Mouse (Mus musculus): ENCODE data around the gene Shh. TPM values are rescaled to one million over a fixed set of nuclear protein-coding genes. Genes with fewer than 3 reads are reported as not detected.

Shh gene
- polyA plus RNA-seq, 1 experiment from 2014 or later = 0.80 TPM

DNA sequence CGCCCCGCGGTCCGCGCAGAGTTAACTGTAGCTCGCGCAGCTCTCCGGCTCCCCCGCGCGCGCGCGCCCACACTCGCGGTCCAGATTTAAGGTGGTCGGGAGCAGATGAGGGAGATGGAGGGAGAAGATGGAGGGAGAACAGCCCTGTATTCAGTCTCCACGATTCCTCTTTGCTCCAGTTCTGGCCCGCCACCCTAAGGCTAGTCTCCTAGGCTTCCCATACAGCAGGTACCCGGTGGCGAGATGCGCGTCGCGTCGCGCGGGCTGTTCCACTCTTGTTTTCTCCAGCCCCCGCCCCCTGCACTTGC is 2.0 kb downstream of the Shh start:
- peak overlapping the region; percentile 57 for H3K4me3 ChIP-seq
- no peaks in the 10 kb centered on the region for H3K36me3 ChIP-seq
- H3K27me3 ChIP-seq (ENCODE audit: low read depth, poor library complexity, severe bottlenecking) = peaks cover 100% of the 10 kb centered on the region
- DNase-seq (ENCODE audit: low spot score) = peak; percentile 66
- peaks cover 52% of the 10 kb centered on the region for H3K4me1 ChIP-seq
- H3K9me3 ChIP-seq (replicated peaks) = no peaks in the 10 kb centered on the region
- H3K27ac ChIP-seq = no peak overlapping the region; the same call in 1 of the 2 replicates
- WGBS = under 1% methylated on average over 28 of the region's 29 CpGs

DNA sequence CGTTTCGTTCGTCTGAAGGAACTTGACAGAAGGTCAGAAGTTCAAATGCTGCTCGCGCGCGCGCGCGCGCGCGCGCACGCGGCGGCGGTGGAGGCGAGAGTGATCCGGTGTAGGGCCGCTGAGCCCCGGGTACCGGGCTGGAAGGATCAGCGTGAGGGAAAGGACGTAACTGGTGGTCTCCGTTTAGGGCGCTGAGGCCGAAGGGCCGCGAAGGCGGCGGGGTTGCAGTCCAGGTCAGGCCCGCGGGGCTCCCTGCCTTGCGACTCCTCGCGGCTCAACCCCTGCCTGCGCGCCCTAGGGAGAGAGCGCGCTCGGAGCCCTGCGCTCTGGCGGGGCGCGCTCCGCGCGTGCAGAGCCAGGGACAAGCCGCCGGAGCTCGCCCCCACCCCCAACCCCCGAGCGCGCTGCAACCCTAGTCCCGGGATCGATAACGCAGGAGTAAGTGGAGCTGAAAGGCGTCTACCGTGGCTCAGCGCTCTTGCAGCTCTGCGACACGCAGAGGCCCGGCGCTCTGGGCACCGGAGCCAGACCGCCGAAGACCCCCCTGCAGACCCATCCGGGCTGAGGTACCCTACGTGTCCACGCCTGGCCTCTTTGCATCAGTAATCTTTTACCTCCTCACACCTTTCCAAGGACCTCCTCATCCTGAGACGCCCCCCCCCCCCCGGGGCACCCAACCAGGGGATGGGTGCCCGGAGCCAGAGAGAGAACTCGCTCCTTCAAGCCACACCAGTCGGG is 2.5 kb downstream of the Shh start:
- peaks cover 54% of the 10 kb centered on the region for H3K4me1 ChIP-seq
- DNase-seq (ENCODE audit: low spot score) = peak; percentile 65
- no peak overlapping the region; the same call in 1 of the 2 replicates for H3K27ac ChIP-seq

GRCm38 (mm10) chr5:28463656-28464055 is 3.4 kb downstream of the Shh start:
- H3K27ac ChIP-seq = no peak overlapping the region
- peak overlapping the region; percentile 57 for H3K4me3 ChIP-seq
- peaks cover 61% of the 10 kb centered on the region for H3K4me1 ChIP-seq
- WGBS = 3% methylated on average over 10 of the region's 10 CpGs
- DNase-seq (ENCODE audit: low spot score) = peak; percentile 36
- peaks cover 100% of the 10 kb centered on the region for H3K27me3 ChIP-seq (ENCODE audit: low read depth, poor library complexity, severe bottlenecking)
- H3K9me3 ChIP-seq (replicated peaks) = no peaks in the 10 kb centered on the region
- no peaks in the 10 kb centered on the region for H3K36me3 ChIP-seq

More for the DNA sequence above, 2.5 kb downstream of the Shh start:
- H3K36me3 ChIP-seq = no peaks in the 10 kb centered on the region
- under 1% methylated on average over 76 of the region's 76 CpGs for WGBS
- H3K4me3 ChIP-seq = peak overlapping the region; percentile 57
- peaks cover 100% of the 10 kb centered on the region for H3K27me3 ChIP-seq (ENCODE audit: low read depth, poor library complexity, severe bottlenecking)
- no peaks in the 10 kb centered on the region for H3K9me3 ChIP-seq (replicated peaks)

- Histone ChIP-seq H3K27ac (no peak overlapping the region), H3K4me3 (peak overlapping the region; percentile 29), H3K27me3 (ENCODE audit: low read depth, poor library complexity, severe bottlenecking) (peaks cover 100% of the 10 kb centered on the region), H3K36me3 (no peaks in the 10 kb centered on the region), H3K9me3 (replicated peaks) (no peaks in the 10 kb centered on the region), H3K4me1 (peaks cover 68% of the 10 kb centered on the region)
- DNase-seq (ENCODE audit: low spot score) = peak; percentile 53
- WGBS = 2% methylated on average over 33 of the region's 33 CpGs
Observed at GRCm38 (mm10) chr5:28462741-28463590, 4.1 kb downstream of the Shh start.

DNA sequence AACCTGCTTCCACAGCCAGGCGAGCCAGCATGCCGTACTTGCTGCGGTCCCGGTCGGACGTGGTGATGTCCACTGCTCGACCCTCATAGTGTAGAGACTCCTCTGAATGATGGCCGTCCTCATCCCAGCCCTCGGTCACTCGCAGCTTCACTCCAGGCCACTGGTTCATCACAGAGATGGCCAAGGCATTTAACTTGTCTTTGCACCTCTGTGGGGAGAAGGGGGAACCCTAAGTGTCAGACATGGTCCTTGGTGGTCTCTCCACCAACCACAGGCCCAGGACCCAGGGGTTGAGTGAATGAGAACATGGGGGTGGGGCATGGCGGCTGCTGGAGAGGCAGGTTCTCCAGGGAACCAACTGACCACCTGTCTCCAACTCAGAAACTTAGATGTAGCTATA is 5.7 kb downstream of the Shh start:
- peaks cover 100% of the 10 kb centered on the region for H3K27me3 ChIP-seq (ENCODE audit: low read depth, poor library complexity, severe bottlenecking)
- DNase-seq (ENCODE audit: low spot score) = no peak
- no peaks in the 10 kb centered on the region for H3K9me3 ChIP-seq (replicated peaks)
- WGBS = 9% methylated on average over 11 of the region's 11 CpGs
- H3K4me3 ChIP-seq = no peak overlapping the region
- no peak overlapping the region for H3K27ac ChIP-seq
- no peaks in the 10 kb centered on the region for H3K36me3 ChIP-seq
- peaks cover 66% of the 10 kb centered on the region for H3K4me1 ChIP-seq

DNA sequence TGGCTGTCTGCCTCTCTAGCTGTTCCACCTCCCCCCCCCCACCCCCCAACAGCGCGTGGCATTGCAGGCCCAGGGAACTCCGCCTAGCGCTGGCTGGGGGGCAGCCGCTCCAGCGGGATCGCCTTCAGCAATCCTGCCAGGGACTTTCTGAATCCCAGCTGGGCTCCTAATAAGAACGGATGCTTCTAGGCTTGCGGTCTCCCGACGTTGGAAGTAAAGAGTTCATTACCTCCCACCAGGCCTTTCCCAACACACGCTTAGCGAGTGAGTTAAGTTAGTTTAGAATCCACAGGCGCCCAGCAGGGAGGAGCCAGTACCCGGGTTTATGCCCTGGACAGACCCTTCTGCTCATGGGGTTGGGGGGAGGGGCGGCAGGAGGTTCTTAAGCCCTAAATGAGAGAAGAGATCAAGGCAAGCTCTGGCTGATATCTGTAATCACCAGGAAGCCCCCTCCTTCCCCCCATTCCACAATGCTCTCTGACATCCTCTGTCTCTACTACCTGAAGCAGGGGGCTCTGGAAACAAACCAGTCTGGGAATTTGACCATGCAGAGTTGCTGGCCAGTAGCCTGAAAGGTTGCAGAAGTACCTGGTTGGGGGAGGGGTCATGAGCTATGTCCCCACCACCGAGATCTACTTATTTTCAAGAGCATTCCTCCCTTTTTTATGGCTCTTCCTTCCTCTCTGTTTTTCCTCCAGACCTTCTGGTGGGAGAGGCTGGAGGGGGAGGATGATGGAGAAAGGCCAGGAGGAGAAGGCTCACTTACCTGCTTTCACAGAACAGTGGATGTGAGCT is 6.3 kb downstream of the Shh start:
- H3K4me3 ChIP-seq = peak overlapping the region; percentile 31
- WGBS = 1% methylated on average over 17 of the region's 17 CpGs
- peak; percentile 58 for DNase-seq (ENCODE audit: low spot score)
- no peaks in the 10 kb centered on the region for H3K9me3 ChIP-seq (replicated peaks)
- peaks cover 63% of the 10 kb centered on the region for H3K4me1 ChIP-seq
- peaks cover 100% of the 10 kb centered on the region for H3K27me3 ChIP-seq (ENCODE audit: low read depth, poor library complexity, severe bottlenecking)
- H3K36me3 ChIP-seq = no peaks in the 10 kb centered on the region
- no peak overlapping the region for H3K27ac ChIP-seq

- H3K27ac ChIP-seq = no peak overlapping the region
- DNase-seq (ENCODE audit: low spot score) = peak; percentile 61
- H3K4me3 ChIP-seq = peak overlapping the region; percentile 31
- WGBS = under 1% methylated on average over 41 of the region's 41 CpGs
- peaks cover 100% of the 10 kb centered on the region for H3K27me3 ChIP-seq (ENCODE audit: low read depth, poor library complexity, severe bottlenecking)
- no peaks in the 10 kb centered on the region for H3K9me3 ChIP-seq (replicated peaks)
- peaks cover 56% of the 10 kb centered on the region for H3K4me1 ChIP-seq
- no peaks in the 10 kb centered on the region for H3K36me3 ChIP-seq
Observed at GRCm38 (mm10) chr5:28459456-28460225, 7.4 kb downstream of the Shh start.

- H3K27ac ChIP-seq = no peak overlapping the region
- under 1% methylated on average over 27 of the region's 27 CpGs for WGBS
- H3K9me3 ChIP-seq (replicated peaks) = no peaks in the 10 kb centered on the region
- DNase-seq (ENCODE audit: low spot score) = no peak
- no peaks in the 10 kb centered on the region for H3K36me3 ChIP-seq
- peaks cover 48% of the 10 kb centered on the region for H3K4me1 ChIP-seq
- peaks cover 100% of the 10 kb centered on the region for H3K27me3 ChIP-seq (ENCODE audit: low read depth, poor library complexity, severe bottlenecking)
- peak overlapping the region; percentile 44 for H3K4me3 ChIP-seq
Observed at GRCm38 (mm10) chr5:28458821-28459240, 8.2 kb downstream of the Shh start.

GRCm38 (mm10) chr5:28457921-28458641 is 9.0 kb downstream of the Shh start:
- Histone ChIP-seq H3K27ac (0 out of 2 replicates have a peak overlapping the region, but pooled peaks have one; percentile 2), H3K27me3 (ENCODE audit: low read depth, poor library complexity, severe bottlenecking) (peaks cover 96% of the 10 kb centered on the region), H3K36me3 (no peaks in the 10 kb centered on the region), H3K4me1 (peaks cover 40% of the 10 kb centered on the region), H3K4me3 (peak overlapping the region; percentile 44), H3K9me3 (replicated peaks) (no peaks in the 10 kb centered on the region)
- DNase-seq (ENCODE audit: low spot score) = peak; percentile 54
- under 1% methylated on average over 95 of the region's 95 CpGs for WGBS

DNA sequence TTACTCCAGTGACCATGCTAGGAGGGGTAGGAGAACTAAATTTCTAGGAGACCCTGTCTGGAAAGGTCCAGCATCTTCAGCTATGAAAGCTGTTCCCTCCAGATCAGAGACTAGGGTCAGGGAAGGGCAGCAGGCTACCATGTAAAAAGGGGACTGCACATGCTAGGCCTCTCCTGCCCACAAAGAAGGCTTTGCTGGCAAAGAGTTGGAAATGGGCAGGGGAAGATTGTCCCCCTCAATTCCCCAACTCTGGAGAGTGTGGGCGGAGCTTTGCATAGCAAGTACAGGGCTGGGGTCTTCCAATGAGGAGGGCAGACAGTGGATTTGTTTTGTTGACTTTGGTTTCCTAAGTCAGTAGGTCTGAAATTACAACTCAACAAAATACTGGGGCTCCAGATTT is 10.7 kb downstream of the Shh start:
- WGBS = 53% methylated on average over 1 of the region's 1 CpGs
- peaks cover 86% of the 10 kb centered on the region for H3K27me3 ChIP-seq (ENCODE audit: low read depth, poor library complexity, severe bottlenecking)
- H3K4me3 ChIP-seq = no peak overlapping the region
- H3K36me3 ChIP-seq = no peaks in the 10 kb centered on the region
- DNase-seq (ENCODE audit: low spot score) = no peak
- peaks cover 36% of the 10 kb centered on the region for H3K4me1 ChIP-seq
- H3K27ac ChIP-seq = no peak overlapping the region
- no peaks in the 10 kb centered on the region for H3K9me3 ChIP-seq (replicated peaks)

DNA sequence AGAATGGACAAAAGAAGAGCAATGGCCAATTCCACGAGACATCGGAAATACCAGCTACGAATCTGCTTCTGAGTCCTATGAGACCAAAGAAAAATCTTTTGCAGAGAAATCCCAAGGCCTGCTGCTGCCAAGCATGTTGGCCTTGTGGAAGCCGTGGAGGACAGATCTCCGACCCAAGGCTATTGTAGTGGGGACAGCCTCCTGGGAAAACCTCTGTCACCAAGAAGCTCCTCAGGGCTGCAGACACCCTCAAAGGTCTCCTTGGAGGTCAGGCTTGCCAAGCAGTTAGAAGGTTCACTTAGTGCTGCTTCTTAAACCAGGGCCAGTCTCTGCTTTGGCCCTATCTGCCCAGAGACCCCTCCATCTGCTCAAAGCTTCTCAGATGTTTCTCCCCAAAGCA is 11.3 kb downstream of the Shh start:
- Histone ChIP-seq H3K4me3 (no peak overlapping the region), H3K9me3 (replicated peaks) (no peaks in the 10 kb centered on the region), H3K4me1 (peaks cover 31% of the 10 kb centered on the region), H3K36me3 (no peaks in the 10 kb centered on the region), H3K27me3 (ENCODE audit: low read depth, poor library complexity, severe bottlenecking) (peaks cover 80% of the 10 kb centered on the region), H3K27ac (no peak overlapping the region)
- DNase-seq (ENCODE audit: low spot score) = no peak
- 86% methylated on average over 5 of the region's 5 CpGs for WGBS

Measured in limb, embryonic 10.5 days (tissue).